Mouse (Mus musculus): ENCODE data around the gene Rxrb. TPM values are rescaled to one million over a fixed set of nuclear protein-coding genes. Genes with fewer than 3 reads are reported as not detected.
A peak's percentile ranks its signal among the peaks of the same experiment; 100 is the strongest.

The Rxrb gene
- total RNA-seq (2012; rRNA removed) (42.7 and 47.7 TPM in 2 replicates), total RNA-seq (2014; rRNA removed) (27.0 and 27.4 TPM in 2 replicates), polyA plus RNA-seq (2012; ENCODE audit: insufficient read length, low read depth) (36.9 and 41.4 TPM in 2 replicates)

DNA sequence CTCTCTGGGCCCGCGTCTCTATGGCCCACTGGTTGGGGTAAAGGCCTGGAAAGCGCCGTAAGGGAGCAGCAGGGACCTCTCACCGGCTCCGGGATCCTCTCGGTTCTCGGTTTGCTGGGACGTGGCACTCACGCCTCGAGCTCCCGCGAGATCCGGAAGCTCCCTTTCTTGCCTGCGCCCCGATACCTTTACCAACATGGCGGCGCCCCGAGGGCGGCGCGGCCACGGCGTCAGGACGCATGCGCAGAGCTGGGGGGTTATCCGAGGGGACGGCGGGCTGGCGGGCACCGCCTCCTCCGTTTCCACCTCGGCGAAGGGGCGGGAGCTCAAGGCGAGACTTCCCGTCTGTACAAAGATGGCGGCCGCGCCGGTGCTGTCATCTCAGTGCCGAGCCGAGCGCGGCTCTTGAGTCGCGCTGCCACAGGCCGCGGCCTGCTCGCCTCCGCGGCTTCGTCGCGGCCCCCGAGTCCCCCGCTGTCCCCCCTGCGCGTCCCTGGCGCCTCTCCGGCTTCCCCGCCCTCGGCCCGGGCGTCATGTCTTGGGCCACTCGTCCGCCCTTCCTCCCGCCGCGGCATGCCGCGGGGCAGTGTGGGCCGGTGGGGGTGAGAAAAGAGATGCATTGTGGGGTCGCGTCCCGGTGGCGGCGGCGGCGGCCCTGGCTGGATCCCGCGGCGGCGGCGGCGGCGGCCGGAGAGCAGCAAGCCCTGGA is at the start of gene Rxrb, which contains the start of gene Slc39a7:
Gene Rxrb, plus strand, starts transcription at position 348 of the 709 bp plus-strand sequence.
Gene Slc39a7, minus strand, starts transcription at position 218 of the 709 bp plus-strand sequence.
- H3K27ac ChIP-seq (ENCODE audit: insufficient read depth, low read depth), result peak within 1 kb of the TSS; percentile 86
- peaks cover 36 to 58% of the 10 kb centered on the region in 2 experiments for H3K36me3 ChIP-seq (replicated peaks in 1 of 2; ENCODE audit: control insufficient read depth in 1 of 2, insufficient read depth in 1 of 2, low read length in 1 of 2)
- H3K79me2 ChIP-seq (replicated peaks; ENCODE audit: control insufficient read depth, extremely low read depth, insufficient read depth, poor library complexity, severe bottlenecking), result peaks cover 32% of the 10 kb centered on the region
- dilution Hi-C loops (cut with MboI; ENCODE audit: extremely low pct_ligation_motif_present, extremely low pct_unique_long_range_greater_than_20kb, low sequenced_read_pairs), result no loop called here
- no peaks in the 10 kb centered on the region for H3K9me3 ChIP-seq (replicated peaks; ENCODE audit: low read length)
- peak; percentile 97 for DNase-seq (ENCODE audit: extremely low read depth)
- H3K4me2 ChIP-seq (ENCODE audit: insufficient read depth, low read depth, poor library complexity, severe bottlenecking), result peak within 1 kb of the TSS; percentile 73
- H3K27me3 ChIP-seq (replicated peaks), result no peaks in the 10 kb centered on the region
- H3K4me3 ChIP-seq (replicated peaks in 1 of 3; ENCODE audit: low read depth in 2 of 3, low read length in 2 of 3, poor library complexity in 1 of 3), result peak within 1 kb of the TSS; percentile 90 to 97 (median 94)
- peaks cover 26 to 52% of the 10 kb centered on the region in 2 experiments for H3K4me1 ChIP-seq (ENCODE audit: control insufficient read depth in 1 of 2, insufficient read depth in 2 of 2)
- peak within 1 kb of the TSS; percentile 96 for H3K9ac ChIP-seq (ENCODE audit: insufficient read depth, low read depth)
- in situ Hi-C loops (cut with MboI; ENCODE audit: low pct_ligation_motif_present, low pct_unique_long_range_greater_than_20kb, low sequenced_read_pairs), result no loop called here
- TF ChIP-seq CHD2 (IDR thresholded peaks at IDR 0.05; ENCODE audit: low read length), result peak; percentile 100
- TF ChIP-seq JUN (IDR thresholded peaks at IDR 0.05; ENCODE audit: insufficient read depth, low read depth, low read length), result no peak
- peak; percentile 24; the same call in 1 of the 2 replicates for TF ChIP-seq IRF4 (IDR thresholded peaks at IDR 0.05; ENCODE audit: low read depth, low read length)
- TF ChIP-seq POLR2A (IDR thresholded peaks at IDR 0.05; ENCODE audit: low read depth, low read length), result peak; percentile 87
- no peak for TF ChIP-seq PAX5 (IDR thresholded peaks at IDR 0.05; ENCODE audit: low read length)
- TF ChIP-seq GABPA (IDR thresholded peaks at IDR 0.05; ENCODE audit: insufficient replicate concordance, low read depth, low read length), result peak; percentile 22; the same call in 1 of the 2 replicates
- TF ChIP-seq UBTF (IDR thresholded peaks at IDR 0.05; ENCODE audit: low read depth, low read length), result peak; percentile 50; the same call in 1 of the 2 replicates
- peak; percentile 84 for TF ChIP-seq TBP (conservative IDR thresholded peaks at IDR 0.05; ENCODE audit: low read depth, low read length)
- TF ChIP-seq JUND (conservative IDR thresholded peaks at IDR 0.05; ENCODE audit: low read depth, low read length), result no peak
- 0 out of 2 replicates have a peak, but pooled peaks have one; percentile 39 for TF ChIP-seq MAX (IDR thresholded peaks at IDR 0.05; ENCODE audit: low read length)
- peak; percentile 53; the same call in 1 of the 2 replicates for TF ChIP-seq POLR2AphosphoS2 (IDR thresholded peaks at IDR 0.05; ENCODE audit: low read depth, low read length)
- no peak for TF ChIP-seq ETS1 (conservative IDR thresholded peaks at IDR 0.05; ENCODE audit: low read depth, low read length)
- peak; percentile 85 for TF ChIP-seq NELFE (IDR thresholded peaks at IDR 0.05; ENCODE audit: low read depth, low read length)
- TF ChIP-seq HCFC1 (IDR thresholded peaks at IDR 0.05; ENCODE audit: low read depth, low read length), result peak; percentile 95
- no peak for TF ChIP-seq CTCF (conservative IDR thresholded peaks at IDR 0.05 in 1 of 2, IDR thresholded peaks at IDR 0.05 in 1 of 2; ENCODE audit: low read depth in 2 of 2, low read length in 2 of 2)
- TF ChIP-seq USF2 (conservative IDR thresholded peaks at IDR 0.05; ENCODE audit: low read depth, low read length), result no peak
- no peak for TF ChIP-seq EP300 (IDR thresholded peaks at IDR 0.05; ENCODE audit: low read length)
- peak; percentile 61; the same call in 1 of the 2 replicates for TF ChIP-seq MEF2A (IDR thresholded peaks at IDR 0.05; ENCODE audit: borderline replicate concordance, low read depth, low read length)
- TF ChIP-seq ZC3H11A (IDR thresholded peaks at IDR 0.05; ENCODE audit: low read depth, low read length), result no peak
- no peak; the same call in 1 of the 2 replicates for TF ChIP-seq CHD1 (IDR thresholded peaks at IDR 0.05; ENCODE audit: low read depth, low read length)
- peak; percentile 45; the same call in 1 of the 2 replicates for TF ChIP-seq E2F4 (IDR thresholded peaks at IDR 0.05; ENCODE audit: insufficient replicate concordance, low read depth, low read length)
- peak; percentile 99 for TF ChIP-seq NRF1 (IDR thresholded peaks at IDR 0.05; ENCODE audit: low read depth, low read length)
- TF ChIP-seq TCF12 (IDR thresholded peaks at IDR 0.05; ENCODE audit: low read depth, low read length), result peak; percentile 92
- no peak for TF ChIP-seq RCOR1 (conservative IDR thresholded peaks at IDR 0.05; ENCODE audit: low read depth, low read length)
- TF ChIP-seq MAZ (IDR thresholded peaks at IDR 0.05; ENCODE audit: low read depth, low read length), result peak; percentile 85; the same call in 1 of the 2 replicates
- peak; percentile 83 for TF ChIP-seq MXI1 (IDR thresholded peaks at IDR 0.05; ENCODE audit: low read depth, low read length)
- no peak for TF ChIP-seq ZKSCAN1 (IDR thresholded peaks at IDR 0.05; ENCODE audit: borderline replicate concordance, low read depth, low read length)
- peak; percentile 83 for TF ChIP-seq ZMIZ1 (IDR thresholded peaks at IDR 0.05; ENCODE audit: low read depth, low read length)
- no peak for TF ChIP-seq ZNF384 (IDR thresholded peaks at IDR 0.05; ENCODE audit: low read depth, low read length)
- TF ChIP-seq KAT2A (IDR thresholded peaks at IDR 0.05; ENCODE audit: insufficient replicate concordance, low read length), result peak; percentile 89; the same call in 1 of the 2 replicates
- TF ChIP-seq MYC (IDR thresholded peaks at IDR 0.05; ENCODE audit: low read depth, low read length), result peak; percentile 80
- TF ChIP-seq SIN3A (IDR thresholded peaks at IDR 0.05; ENCODE audit: low read length), result peak; percentile 74; the same call in 1 of the 2 replicates
- no peak for TF ChIP-seq RAD21 (IDR thresholded peaks at IDR 0.05; ENCODE audit: low read depth, low read length)
- TF ChIP-seq ELF1 (IDR thresholded peaks at IDR 0.05; ENCODE audit: low read depth, low read length), result peak; percentile 91
- TF ChIP-seq MAFK (IDR thresholded peaks at IDR 0.05; ENCODE audit: insufficient replicate concordance, low read length), result no peak
- TF ChIP-seq SMC3 (IDR thresholded peaks at IDR 0.05; ENCODE audit: low read depth, low read length), result no peak
- TF ChIP-seq BHLHE40 (IDR thresholded peaks at IDR 0.05; ENCODE audit: low read depth, low read length), result peak; percentile 41
- TF ChIP-seq USF1 (IDR thresholded peaks at IDR 0.05; ENCODE audit: low read depth, low read length), result no peak

Measured in CH12.LX (cell line).